Mouse (Mus musculus): ENCODE measurements at regions not wholly inside any gene's neighbourhood (a gene's known extent, or its start where the extent isn't known, plus 50 kb on each side); places are given as distances from the start of the nearest gene placed in this dataset.

DNA sequence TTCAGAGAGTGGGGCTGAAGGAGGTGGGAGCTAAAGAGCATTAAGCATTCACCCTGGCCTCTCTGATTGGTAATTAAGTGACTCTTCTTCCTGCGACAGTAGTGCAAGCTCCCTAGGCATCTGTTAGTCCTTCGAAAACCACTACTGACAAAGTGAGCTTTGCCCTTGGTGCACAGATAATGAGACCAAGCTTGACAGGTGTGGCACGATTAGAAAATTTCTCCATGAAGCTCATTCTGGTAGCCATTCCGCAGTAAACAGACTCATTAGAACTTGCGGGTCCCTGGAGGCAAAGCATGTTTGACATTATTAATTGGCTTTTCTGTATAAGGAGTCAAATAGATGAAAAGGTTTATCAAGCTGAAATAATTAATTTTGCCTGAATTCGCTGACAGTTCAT is 285.8 kb downstream of the Insig2 start:
- TF ChIP-seq POLR2A (IDR thresholded peaks at IDR 0.05; ENCODE audit: borderline replicate concordance, insufficient read depth, low read length), result no peak
- TF ChIP-seq CTCF (IDR thresholded peaks at IDR 0.05; ENCODE audit: borderline replicate concordance, insufficient read depth, low read depth, low read length), result no peak

All from cerebellum, adult 2 months (tissue).